Mouse (Mus musculus): Measurements from ENCODE around the gene Cep135. TPM values are rescaled to one million over a fixed set of nuclear protein-coding genes. Genes with fewer than 3 reads are reported as not detected.

The Cep135 gene
- total RNA-seq, 2 experiments from 2014 or later: 8.4 to 9.0 TPM

DNA sequence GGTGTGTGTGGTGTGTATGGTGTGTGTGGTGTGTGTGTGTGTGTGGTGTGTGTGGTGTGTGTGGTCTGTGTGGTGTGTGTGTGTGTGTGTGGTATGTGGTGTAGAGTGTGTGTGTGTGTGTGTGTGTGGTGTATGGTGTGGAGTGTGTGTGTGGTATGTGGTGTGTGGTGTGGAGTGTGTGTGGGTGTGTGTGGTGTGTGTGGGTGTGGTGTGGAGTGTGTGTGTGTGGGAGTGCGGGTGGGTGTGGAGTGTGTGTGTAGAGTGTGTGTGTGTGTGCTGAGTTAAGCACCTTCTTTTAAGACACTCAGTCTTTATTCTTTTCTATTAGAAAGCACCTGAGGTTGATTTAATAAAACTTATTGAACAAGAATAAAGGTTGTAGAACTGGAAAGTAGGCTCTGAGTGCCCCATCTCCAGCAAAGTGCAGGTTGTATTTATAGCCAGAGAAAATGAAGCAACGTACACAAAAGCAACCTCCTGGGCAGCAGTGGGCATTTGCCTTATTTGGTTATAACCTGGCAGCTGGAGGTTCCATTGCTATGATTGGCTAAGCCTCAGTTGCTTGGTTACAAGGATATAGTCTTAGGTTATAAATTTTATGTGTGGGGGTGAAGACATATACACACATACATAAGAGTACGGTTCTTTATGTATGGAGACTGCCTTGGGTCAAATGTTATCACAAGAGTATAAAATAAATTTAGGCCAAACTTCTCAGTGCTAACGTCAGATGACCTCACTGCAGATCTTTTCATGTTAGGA is 93.6 kb downstream of the Cep135 start:
- DNase-seq (ENCODE audit: low spot score in 2 of 2): no peak

DNA sequence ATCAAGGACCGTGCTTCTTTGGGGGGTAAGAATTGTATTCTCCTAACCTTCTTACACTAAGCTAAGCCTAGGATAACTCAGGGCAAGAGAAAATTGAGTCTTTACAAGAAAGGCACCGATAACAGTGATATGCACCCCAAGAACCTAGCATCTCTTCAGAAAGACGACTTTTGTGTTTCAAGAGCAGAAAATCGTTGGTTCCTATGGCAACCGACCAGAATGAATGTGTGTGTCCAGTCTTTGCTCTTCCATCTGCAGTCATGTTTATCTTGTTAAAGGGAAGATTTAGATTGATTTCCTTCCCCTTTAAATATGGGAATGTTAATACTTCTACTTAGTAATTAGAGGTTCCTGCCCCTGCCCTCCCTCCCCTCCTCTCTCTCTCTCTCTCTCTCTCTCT is 95.0 kb downstream of the Cep135 start:
- DNase-seq (ENCODE audit: low spot score in 2 of 2): no peak

DNA sequence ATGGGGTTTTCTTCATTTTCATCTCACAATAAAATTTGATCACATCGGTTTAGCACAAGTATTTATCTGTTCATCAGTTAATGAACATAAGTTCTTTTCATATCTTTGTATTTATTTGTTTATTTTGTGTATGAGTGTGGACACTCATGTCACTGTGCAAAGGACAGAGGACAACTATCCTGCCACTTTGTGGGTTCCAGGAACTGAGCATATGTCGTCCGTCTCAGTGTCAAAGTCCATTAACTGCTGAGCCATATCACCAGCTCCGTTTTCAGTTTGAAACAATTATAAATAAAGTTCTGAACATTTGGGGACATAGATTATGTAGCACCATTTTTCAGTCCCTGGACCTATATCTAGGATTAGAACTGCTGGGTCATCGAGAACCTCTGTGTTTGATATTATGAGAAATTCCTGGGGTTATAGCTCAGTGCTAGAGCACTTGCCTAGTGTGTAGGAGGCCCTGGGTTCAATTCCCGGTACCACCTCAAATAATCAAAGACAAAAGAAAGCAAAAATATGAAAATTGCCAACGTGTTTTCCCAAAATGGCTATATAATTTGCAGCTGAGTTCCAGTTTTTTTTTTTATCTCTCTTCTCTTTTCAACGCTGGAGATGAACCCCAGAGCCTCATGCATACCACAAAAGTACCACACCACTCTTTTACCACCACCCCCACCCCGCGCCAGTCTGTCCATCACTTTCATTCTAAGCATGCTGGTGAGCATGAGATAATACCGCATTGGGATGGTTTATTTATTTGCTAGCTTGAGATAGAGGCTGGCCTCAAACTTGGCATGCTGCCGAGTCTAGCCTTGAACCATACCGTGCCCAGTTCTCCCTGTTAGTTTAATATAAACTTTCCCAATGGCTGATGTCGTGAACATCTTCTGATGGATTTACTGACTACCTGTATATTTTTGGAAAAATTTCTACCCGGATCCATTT is 96.4 kb downstream of the Cep135 start:
- no peak for DNase-seq (ENCODE audit: low spot score in 2 of 2)

DNA sequence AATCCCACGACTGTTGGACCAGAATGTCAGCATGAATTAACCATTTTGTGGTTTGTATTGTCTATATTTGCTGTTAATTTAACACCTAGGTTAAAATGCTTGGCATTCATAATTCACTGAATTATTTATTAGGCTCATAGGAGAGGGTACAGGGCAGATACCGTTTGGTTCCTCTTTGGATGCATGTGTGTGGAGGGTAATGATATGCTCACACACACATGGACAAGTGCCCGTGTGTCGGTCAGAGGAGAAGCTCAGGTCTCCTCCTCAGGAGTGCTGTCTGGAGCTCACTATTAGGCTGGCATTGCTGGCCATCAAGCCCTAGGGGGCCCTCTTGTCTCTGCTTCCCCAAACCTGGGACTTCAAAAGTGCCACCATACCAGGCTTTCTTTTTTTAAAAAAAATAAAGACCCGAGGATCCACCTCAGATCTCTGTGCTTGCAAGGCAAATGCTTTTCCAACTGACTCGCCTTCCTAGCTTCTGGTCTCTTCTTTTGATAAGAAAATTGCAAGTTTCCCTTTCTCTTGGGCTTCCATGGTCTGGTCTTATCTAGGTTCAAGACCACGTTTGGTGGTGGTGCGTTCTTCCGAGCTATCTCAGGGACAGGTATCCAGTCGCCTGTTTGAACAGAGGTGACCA is 99.6 kb downstream of the Cep135 start:
- DNase-seq (ENCODE audit: low spot score in 2 of 2): no peak

DNA sequence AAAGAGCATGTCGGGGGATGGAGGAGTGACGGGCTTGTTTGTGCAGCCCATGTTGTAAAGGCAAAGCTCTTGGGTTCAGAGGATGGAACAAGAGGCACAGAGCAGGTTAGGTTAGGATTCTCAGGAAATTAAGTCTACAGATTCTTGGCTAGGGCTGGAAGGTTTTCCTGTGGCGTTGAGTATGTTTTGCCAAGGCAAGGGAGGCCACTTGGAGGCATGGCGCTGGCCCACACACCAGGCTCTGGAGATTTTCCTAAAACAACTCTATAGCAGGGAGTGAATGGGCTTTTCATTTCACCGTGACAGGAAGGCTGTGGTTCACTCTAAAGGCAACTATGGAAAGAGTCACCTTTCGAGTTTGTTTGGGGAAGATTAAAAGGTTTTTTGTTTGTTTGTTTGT is 100.1 kb downstream of the Cep135 start:
- no peak for DNase-seq (ENCODE audit: low spot score in 2 of 2)

DNA sequence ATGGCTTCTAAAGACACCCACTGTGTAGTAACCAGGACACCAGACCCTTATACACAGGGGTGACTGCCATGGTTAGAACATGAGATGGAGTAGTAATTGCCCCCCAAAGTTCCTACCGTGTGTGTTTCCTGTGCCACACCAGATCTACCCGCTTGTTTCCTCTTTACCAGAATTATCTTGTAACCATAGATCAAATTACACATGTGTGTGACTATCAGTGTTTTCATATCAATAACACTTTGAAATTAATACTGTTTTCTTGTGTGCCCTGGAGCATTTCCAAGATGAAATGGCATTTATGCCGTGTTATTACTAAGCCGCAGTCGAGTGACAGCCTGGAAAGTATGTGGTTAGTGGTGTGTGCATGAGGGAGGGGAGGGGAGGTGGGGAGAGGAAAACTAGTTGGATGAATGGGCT is 101.7 kb downstream of the Cep135 start:
- DNase-seq (ENCODE audit: low spot score in 2 of 2): no peak

DNA sequence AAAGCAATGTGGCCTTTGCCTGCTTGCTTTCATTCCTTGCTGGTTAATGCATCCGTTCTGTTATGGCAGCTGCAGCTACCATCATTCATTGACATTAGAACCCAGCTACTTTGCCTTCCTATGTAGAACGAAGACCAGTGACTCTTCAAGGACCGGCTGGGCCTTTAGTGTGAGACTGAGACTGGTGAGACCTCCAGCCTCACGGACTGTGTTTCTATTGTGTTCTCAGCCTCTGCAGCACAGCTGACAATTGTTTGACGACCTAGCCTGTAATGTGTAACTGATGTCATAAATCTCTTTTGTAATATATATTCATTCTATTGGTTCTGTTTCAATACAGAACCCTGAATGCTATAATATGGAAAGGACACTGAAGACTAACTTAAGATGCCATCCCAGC is 102.8 kb downstream of the Cep135 start:
- no peak for DNase-seq (ENCODE audit: low spot score in 2 of 2)

DNA sequence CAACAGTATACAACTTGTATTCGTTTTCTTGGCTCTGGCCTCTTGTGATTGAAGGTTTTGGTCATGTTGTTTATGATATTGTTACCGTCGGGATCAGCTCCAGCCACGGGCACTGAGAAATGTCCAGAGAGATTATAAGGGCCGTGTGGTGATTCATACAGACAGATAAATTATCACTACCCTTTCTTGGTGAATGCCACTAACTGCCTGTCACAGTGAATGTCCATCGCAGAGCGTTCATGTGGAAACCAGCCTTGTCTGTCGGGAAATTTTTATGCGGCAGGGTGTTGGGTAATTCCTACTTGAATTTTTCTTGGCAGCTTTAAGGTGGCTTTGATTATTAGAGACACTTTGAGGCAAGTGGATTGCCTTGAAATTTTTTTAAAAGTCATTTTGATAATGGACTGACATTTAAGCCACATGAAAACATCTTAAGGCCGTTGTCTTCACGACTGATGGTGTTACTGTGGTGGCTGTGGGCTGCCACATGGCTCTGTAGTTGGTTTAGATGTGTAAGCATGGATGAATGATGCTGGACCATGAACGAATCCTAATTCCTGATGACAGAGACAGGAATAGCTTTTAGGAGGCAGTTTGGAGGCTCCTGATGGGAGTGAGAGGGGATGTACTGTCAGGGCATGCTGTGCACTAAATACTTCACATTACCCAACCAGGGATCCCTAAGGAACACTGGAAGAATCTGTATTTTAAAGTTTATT is 103.4 kb downstream of the Cep135 start:
- DNase-seq (ENCODE audit: low spot score in 2 of 2): no peak

Other genes with a start within 250 kb of the Cep135 start
- gene Nmu, start 224.9 kb upstream of the Cep135 start, total RNA-seq (2021): not detected
- not detected for gene Gm7271, start 104.7 kb upstream of the Cep135 start, total RNA-seq (2021)
- 10 to 100 TPM; 76.9 to 77.7 TPM for gene Exoc1, start 59.4 kb upstream of the Cep135 start, total RNA-seq (2021)
- gene C530008M17Rik, start 67.8 kb downstream of the Cep135 start, total RNA-seq (2021): 10 to 100 TPM; 15.4 to 24.6 TPM

Data from adrenal gland, postnatal 4 days (tissue).